Comparison of ENCODE assay signal across 8 mouse cellular contexts in genomic region chr4:120282568-120283091, GRCm38 (mm10). TPM values are rescaled to one million over a fixed set of nuclear protein-coding genes. Genes with fewer than 3 reads are reported as not detected.
DNase-seq lines count a peak whose midpoint lies in the region; ATAC-seq and TF ChIP-seq lines count a peak whose summit lies in the region.

No protein-coding gene starts in this region.

- H3K4me2 ChIP-seq in heart, embryonic 15.5 days = peak overlapping the region; percentile 94
- peak overlapping the region; percentile 95 for H3K4me2 ChIP-seq in lung, embryonic 15.5 days

- peaks cover 30% of the 10 kb centered on the region for H3K4me1 ChIP-seq in heart, embryonic 15.5 days (replicated peaks)
- H3K4me1 ChIP-seq in lung, embryonic 15.5 days = peaks cover 32% of the 10 kb centered on the region

- H3K27ac ChIP-seq in heart, embryonic 15.5 days = peak overlapping the region; percentile 62
- H3K27ac ChIP-seq in layer of hippocampus, adult 2 months = peak overlapping the region; percentile 89
- H3K27ac ChIP-seq in lung, embryonic 15.5 days = peak overlapping the region; percentile 66

- H3K27me3 ChIP-seq in heart, embryonic 15.5 days = peaks cover 79% of the 10 kb centered on the region
- H3K27me3 ChIP-seq in lung, embryonic 15.5 days = peaks cover 81% of the 10 kb centered on the region

- H3K9ac ChIP-seq in heart, embryonic 15.5 days = peak overlapping the region; percentile 63
- H3K9ac ChIP-seq in lung, embryonic 15.5 days = peak overlapping the region; percentile 51

- H3K36me3 ChIP-seq in heart, embryonic 15.5 days = no peaks in the 10 kb centered on the region
- H3K36me3 ChIP-seq in lung, embryonic 15.5 days = no peaks in the 10 kb centered on the region

- under 1% methylated on average over 45 of the region's 47 CpGs for WGBS in heart, embryonic 15.5 days
- 1% methylated on average over 45 of the region's 47 CpGs for WGBS in lung, embryonic 15.5 days

- TF ChIP-seq CTCF in layer of hippocampus, adult 2 months (conservative IDR thresholded peaks at IDR 0.05) = no peak

- peak; percentile 23; the same call in 1 of the 2 replicates for ATAC-seq in common myeloid progenitor, adult 5-6 weeks (replicated peaks; ENCODE audit: low read depth, poor library complexity, severe bottlenecking)
- ATAC-seq in heart, embryonic 15.5 days (replicated peaks; ENCODE audit: insufficient number of reproducible peaks, insufficient read depth, low FRiP score, low read depth) = peak; percentile 14; the same call in 1 of the 2 replicates
- ATAC-seq in lung, embryonic 15.5 days (ENCODE audit: borderline replicate concordance, extremely low read depth, low FRiP score, low TSS enrichment) = peak; percentile 7; the same call in 1 of the 2 replicates

- no peaks in the 10 kb centered on the region for H3K9me3 ChIP-seq in heart, embryonic 15.5 days (replicated peaks)
- no peaks in the 10 kb centered on the region for H3K9me3 ChIP-seq in lung, embryonic 15.5 days

- H3K4me3 ChIP-seq in heart, embryonic 15.5 days = peak overlapping the region; percentile 56
- H3K4me3 ChIP-seq in layer of hippocampus, adult 2 months = peak overlapping the region; percentile 61
- peak overlapping the region; percentile 51 for H3K4me3 ChIP-seq in lung, embryonic 15.5 days

- DNase-seq in urinary bladder, adult 2 months (ENCODE audit: low spot score) = peak; percentile 39
- no peak for DNase-seq in urinary bladder, postnatal 10 days (ENCODE audit: low spot score)
- peak; percentile 85 to 87 for DNase-seq in layer of hippocampus, adult 2 months (ENCODE audit: low spot score in 2 of 2)
- DNase-seq in right cerebral cortex, postnatal 36 days (ENCODE audit: low spot score in 2 of 2) = peak; percentile 67 to 68
- no peak for DNase-seq in spleen, postnatal 4 days (ENCODE audit: low spot score in 2 of 2)

RNA-seq across cellular contexts. Expression of gene Foxo6, which starts 4.5 kb away (rescaled TPM):
- polyA plus RNA-seq in urinary bladder, adult 2 months (2012; rRNA removed) = 2.2 and 2.6 TPM in 2 replicates
- total RNA-seq in common myeloid progenitor, adult 5-6 weeks (2017) = not detected in 2 replicates
- 0.05 and 0.18 TPM in 2 replicates for polyA plus RNA-seq in heart, embryonic 15.5 days (2015; fragmentation: Nextera tagmentation; extraction: Ambion mirVana)
- 10 to 100 TPM; 32.8 to 32.9 TPM for total RNA-seq in layer of hippocampus, adult 2 months (2021)
- 0.10 and 0.25 TPM in 2 replicates for polyA plus RNA-seq in lung, embryonic 15.5 days (2015; fragmentation: Nextera tagmentation; extraction: Ambion mirVana)

Comparison
In these comparisons a context has a peak if more than half of its experiments do, and no peak if none do; other contexts are left out.
1. DNase-seq: peak in urinary bladder, adult 2 months (single experiment), layer of hippocampus, adult 2 months (2 of 2) and right cerebral cortex, postnatal 36 days (2 of 2); none in urinary bladder, postnatal 10 days (single experiment) and spleen, postnatal 4 days (0 of 2).
2. Peak in every context shown above with its lines, with median percentiles within 50 percentile points of each other: ATAC-seq, H3K27ac ChIP-seq and H3K4me3 ChIP-seq.